Mouse (Mus musculus): ENCODE measurements around the gene Atg4a-ps. TPM values are rescaled to one million over a fixed set of nuclear protein-coding genes. Genes with fewer than 3 reads are reported as not detected.
"Not testable (repeated sequence)": the region's sequence is repeated elsewhere in the genome, so short reads cannot be mapped to it uniquely, and the experiment has no call there.

Gene Atg4a-ps
- 0.36 and 3.3 TPM in 2 replicates for polyA plus RNA-seq (2012; ENCODE audit: insufficient read depth, insufficient read length, missing spikeins)

GRCm38 (mm10) chr3:103645968-103646367 lies at the start of gene Atg4a-ps:
Atg4a-ps (minus strand) TSS chr3:103646068.
- peaks cover 11% of the 10 kb centered on the region for H3K4me1 ChIP-seq (ENCODE audit: control insufficient read depth, insufficient read depth, low read length)
- H3K27ac ChIP-seq (ENCODE audit: insufficient read depth, low read depth, low read length); H3K4me3 ChIP-seq (ENCODE audit: insufficient read depth, low read length): not testable (repeated sequence)

GRCm38 (mm10) chr3:103695556-103695955 lies 49.7 kb upstream of the Atg4a-ps start:
- Histone ChIP-seq H3K27ac (ENCODE audit: insufficient read depth, low read depth, low read length) (no peak overlapping the region), H3K4me1 (ENCODE audit: control insufficient read depth, insufficient read depth, low read length) (peaks cover 7% of the 10 kb centered on the region), H3K4me3 (ENCODE audit: insufficient read depth, low read length) (no peak overlapping the region)
- TF ChIP-seq POLR2A (IDR thresholded peaks at IDR 0.05; ENCODE audit: borderline replicate concordance, low read depth, low read length), result no peak
- TF ChIP-seq CTCF (IDR thresholded peaks at IDR 0.05; ENCODE audit: low read depth, low read length), result no peak

- peaks cover 4% of the 10 kb centered on the region for H3K4me1 ChIP-seq (ENCODE audit: control insufficient read depth, insufficient read depth, low read length)
- H3K4me3 ChIP-seq (ENCODE audit: insufficient read depth, low read length), result no peak overlapping the region
- H3K27ac ChIP-seq (ENCODE audit: insufficient read depth, low read depth, low read length), result no peak overlapping the region
- TF ChIP-seq POLR2A (IDR thresholded peaks at IDR 0.05; ENCODE audit: borderline replicate concordance, low read depth, low read length), result no peak
- TF ChIP-seq CTCF (IDR thresholded peaks at IDR 0.05; ENCODE audit: low read depth, low read length), result no peak
These were observed 44.6 kb upstream of the Atg4a-ps start for GRCm38 (mm10) chr3:103690506-103690905.

GRCm38 (mm10) chr3:103689043-103689442 lies 43.2 kb upstream of the Atg4a-ps start:
- H3K27ac ChIP-seq (ENCODE audit: insufficient read depth, low read depth, low read length), result no peak overlapping the region
- TF ChIP-seq POLR2A (IDR thresholded peaks at IDR 0.05; ENCODE audit: borderline replicate concordance, low read depth, low read length), result no peak
- no peak for TF ChIP-seq CTCF (IDR thresholded peaks at IDR 0.05; ENCODE audit: low read depth, low read length)
- H3K4me1 ChIP-seq (ENCODE audit: control insufficient read depth, insufficient read depth, low read length), result peaks cover 2% of the 10 kb centered on the region; the same call in 1 of the 2 replicates
- H3K4me3 ChIP-seq (ENCODE audit: insufficient read depth, low read length), result no peak overlapping the region

GRCm38 (mm10) chr3:103683966-103684319 lies 38.1 kb upstream of the Atg4a-ps start:
- Histone ChIP-seq H3K4me3 (ENCODE audit: insufficient read depth, low read length) (no peak overlapping the region), H3K27ac (ENCODE audit: insufficient read depth, low read depth, low read length) (no peak overlapping the region), H3K4me1 (ENCODE audit: control insufficient read depth, insufficient read depth, low read length) (peaks cover 12% of the 10 kb centered on the region)
- TF ChIP-seq CTCF (IDR thresholded peaks at IDR 0.05; ENCODE audit: low read depth, low read length) (no peak), POLR2A (IDR thresholded peaks at IDR 0.05; ENCODE audit: borderline replicate concordance, low read depth, low read length) (no peak)

- H3K4me1 ChIP-seq (ENCODE audit: control insufficient read depth, insufficient read depth, low read length), result peaks cover 12% of the 10 kb centered on the region
- H3K27ac ChIP-seq (ENCODE audit: insufficient read depth, low read depth, low read length), result no peak overlapping the region
- TF ChIP-seq CTCF (IDR thresholded peaks at IDR 0.05; ENCODE audit: low read depth, low read length), result no peak
- no peak for TF ChIP-seq POLR2A (IDR thresholded peaks at IDR 0.05; ENCODE audit: borderline replicate concordance, low read depth, low read length)
- no peak overlapping the region for H3K4me3 ChIP-seq (ENCODE audit: insufficient read depth, low read length)
These were observed 37.5 kb upstream of the Atg4a-ps start for GRCm38 (mm10) chr3:103683234-103683965.

- no peak overlapping the region for H3K4me3 ChIP-seq (ENCODE audit: insufficient read depth, low read length)
- H3K27ac ChIP-seq (ENCODE audit: insufficient read depth, low read depth, low read length), result no peak overlapping the region
- TF ChIP-seq POLR2A (IDR thresholded peaks at IDR 0.05; ENCODE audit: borderline replicate concordance, low read depth, low read length), result no peak
- TF ChIP-seq CTCF (IDR thresholded peaks at IDR 0.05; ENCODE audit: low read depth, low read length), result no peak
These were observed 36.6 kb upstream of the Atg4a-ps start for GRCm38 (mm10) chr3:103682473-103682872.

GRCm38 (mm10) chr3:103678811-103679210 lies 32.9 kb upstream of the Atg4a-ps start:
- peaks cover 10% of the 10 kb centered on the region for H3K4me1 ChIP-seq (ENCODE audit: control insufficient read depth, insufficient read depth, low read length)
- H3K4me3 ChIP-seq (ENCODE audit: insufficient read depth, low read length), result no peak overlapping the region
- no peak for TF ChIP-seq POLR2A (IDR thresholded peaks at IDR 0.05; ENCODE audit: borderline replicate concordance, low read depth, low read length)
- no peak for TF ChIP-seq CTCF (IDR thresholded peaks at IDR 0.05; ENCODE audit: low read depth, low read length)
- no peak overlapping the region for H3K27ac ChIP-seq (ENCODE audit: insufficient read depth, low read depth, low read length)

More at GRCm38 (mm10) chr3:103682473-103682872, 36.6 kb upstream of the Atg4a-ps start:
- peaks cover 12% of the 10 kb centered on the region for H3K4me1 ChIP-seq (ENCODE audit: control insufficient read depth, insufficient read depth, low read length)

GRCm38 (mm10) chr3:103672716-103673115 lies 26.8 kb upstream of the Atg4a-ps start:
- no peak overlapping the region for H3K27ac ChIP-seq (ENCODE audit: insufficient read depth, low read depth, low read length)
- no peaks in the 10 kb centered on the region for H3K4me1 ChIP-seq (ENCODE audit: control insufficient read depth, insufficient read depth, low read length)
- no peak overlapping the region for H3K4me3 ChIP-seq (ENCODE audit: insufficient read depth, low read length)
- TF ChIP-seq POLR2A (IDR thresholded peaks at IDR 0.05; ENCODE audit: borderline replicate concordance, low read depth, low read length) (no peak), CTCF (IDR thresholded peaks at IDR 0.05; ENCODE audit: low read depth, low read length) (no peak)

GRCm38 (mm10) chr3:103672113-103672512 lies 26.2 kb upstream of the Atg4a-ps start:
- TF ChIP-seq CTCF (IDR thresholded peaks at IDR 0.05; ENCODE audit: low read depth, low read length), result no peak
- no peak for TF ChIP-seq POLR2A (IDR thresholded peaks at IDR 0.05; ENCODE audit: borderline replicate concordance, low read depth, low read length)
- H3K4me3 ChIP-seq (ENCODE audit: insufficient read depth, low read length), result no peak overlapping the region
- H3K4me1 ChIP-seq (ENCODE audit: control insufficient read depth, insufficient read depth, low read length), result no peaks in the 10 kb centered on the region
- no peak overlapping the region for H3K27ac ChIP-seq (ENCODE audit: insufficient read depth, low read depth, low read length)

Data from bone marrow macrophage, adult 2 months (primary cell).